Mouse (Mus musculus) megakaryocyte, embryonic 14.5 days (primary cell): Measurements from ENCODE around the gene Map2k1. TPM values are rescaled to one million over a fixed set of nuclear protein-coding genes. Genes with fewer than 3 reads are reported as not detected.
"Not testable (repeated sequence)": the region's sequence is repeated elsewhere in the genome, so short reads cannot be mapped to it uniquely, and the experiment has no call there.

Experiments
- H3K27me3 ChIP-seq: replicated peaks from 2 replicates; pipeline ENCODE3; 2012; ENCODE audit warnings: inconsistent platforms
- H3K36me3 ChIP-seq: replicated peaks from 2 replicates; pipeline ENCODE3; 2012; ENCODE audit warnings: low read length, inconsistent platforms, mixed read lengths
- H3K4me1 ChIP-seq: 2 replicates; pipeline ENCODE4 v1.6.1; 2012; ENCODE audit warnings: inconsistent platforms
- H3K4me3 ChIP-seq: replicated peaks from 2 replicates; pipeline ENCODE3; 2012; ENCODE audit warnings: moderate library complexity, mild to moderate bottlenecking, inconsistent platforms
- H3K9me3 ChIP-seq: 2 replicates; pipeline ENCODE4 v1.6.1; 2012; ENCODE audit warnings: inconsistent platforms
- FLI1 ChIP-seq: IDR thresholded peaks from 2 replicates; pipeline ENCODE4 v1.6.1; 2012; ENCODE audit warnings: low read length, inconsistent platforms, mixed read lengths
- GATA1 ChIP-seq: IDR thresholded peaks from 3 replicates; pipeline ENCODE4 v1.6.1; 2012; ENCODE audit warnings: mixed read lengths, low read length, inconsistent platforms, borderline replicate concordance
- polyA plus RNA-seq: library from polyadenylated mRNA; stranded (reverse); fragments of >175 nt; gene quantifications from 2 replicates; pipeline ENCODE4 v1.2.3, GENCODE M21; 2012; ENCODE audit warnings: low replicate concordance; ENCODE audit not compliant: insufficient read depth

Gene Map2k1
- polyA plus RNA-seq, 1 experiment, result 36.7 TPM

DNA sequence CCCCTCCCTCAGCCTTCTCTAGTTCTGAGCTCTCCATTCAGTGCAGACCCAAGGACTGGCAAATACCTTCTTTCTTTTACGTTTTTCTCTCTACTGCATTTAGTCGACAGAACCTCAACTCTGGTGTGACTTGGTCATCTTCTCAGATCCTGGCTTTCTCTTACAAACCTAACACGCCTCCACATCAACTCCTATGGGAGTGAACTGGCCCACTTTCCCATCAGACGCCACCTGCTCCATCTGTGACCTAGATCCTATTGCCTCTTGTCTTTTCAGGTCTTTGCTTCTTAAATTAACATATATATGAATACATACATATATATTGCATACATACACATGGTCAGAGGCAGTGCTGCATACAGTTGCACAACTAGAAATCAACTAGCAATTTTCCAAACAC, 20.3 kb upstream of the Map2k1 start:
- Histone ChIP-seq H3K4me1 (peaks cover 9% of the 10 kb centered on the region), H3K27me3 (peaks cover 2% of the 10 kb centered on the region), H3K9me3 (no peaks in the 10 kb centered on the region), H3K4me3 (no peak overlapping the region), H3K36me3 (no peaks in the 10 kb centered on the region)
- TF ChIP-seq GATA1, result no peak
- TF ChIP-seq FLI1, result no peak

DNA sequence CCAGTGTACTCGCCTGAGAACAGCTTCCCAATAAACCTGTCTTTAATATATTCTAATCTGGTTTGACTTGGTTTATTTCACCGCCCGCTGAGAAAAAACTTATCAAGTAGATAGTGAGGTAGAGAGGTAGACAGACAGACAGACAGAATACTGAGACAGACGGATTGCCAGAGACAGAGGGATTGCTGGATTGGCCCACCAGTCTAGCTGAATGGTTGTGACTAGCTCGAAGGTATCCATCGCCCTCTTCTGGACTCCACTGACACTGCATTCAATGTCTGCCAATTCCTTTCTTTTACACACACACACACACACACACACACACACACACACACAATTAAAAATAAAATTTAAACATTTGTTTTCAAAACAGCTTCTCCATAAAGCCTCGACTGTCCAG, 19.2 kb upstream of the Map2k1 start:
- H3K27me3 ChIP-seq, result peaks cover 2% of the 10 kb centered on the region
- H3K4me1 ChIP-seq, result peaks cover 12% of the 10 kb centered on the region
- H3K9me3 ChIP-seq, result no peaks in the 10 kb centered on the region
- no peaks in the 10 kb centered on the region for H3K36me3 ChIP-seq
- TF ChIP-seq FLI1, result no peak
- no peak for TF ChIP-seq GATA1
- no peak overlapping the region for H3K4me3 ChIP-seq

DNA sequence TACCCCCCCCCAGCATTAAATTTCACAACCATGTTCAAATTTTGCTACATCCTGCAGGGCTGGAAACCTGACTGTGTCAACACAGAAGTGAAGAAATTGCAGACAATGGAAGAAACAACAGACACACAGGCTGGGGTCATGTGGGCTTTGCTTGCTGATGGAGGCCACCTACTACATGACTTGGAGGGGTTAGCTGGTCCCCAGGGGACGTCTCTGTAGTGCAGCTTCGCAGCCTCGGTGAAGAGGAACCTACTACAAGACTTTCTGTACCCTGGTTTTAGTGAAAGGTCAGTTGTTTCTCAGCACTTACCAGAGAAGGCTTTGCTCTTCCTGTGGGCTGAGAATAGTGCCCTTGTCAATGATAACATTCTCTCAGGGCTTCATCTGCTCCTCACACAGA, 17.8 kb upstream of the Map2k1 start:
- H3K4me3 ChIP-seq, result no peak overlapping the region
- peaks cover 12% of the 10 kb centered on the region for H3K4me1 ChIP-seq
- no peaks in the 10 kb centered on the region for H3K9me3 ChIP-seq
- H3K36me3 ChIP-seq, result no peaks in the 10 kb centered on the region
- H3K27me3 ChIP-seq, result peaks cover 2% of the 10 kb centered on the region
- TF ChIP-seq GATA1 (no peak), FLI1 (no peak)

DNA sequence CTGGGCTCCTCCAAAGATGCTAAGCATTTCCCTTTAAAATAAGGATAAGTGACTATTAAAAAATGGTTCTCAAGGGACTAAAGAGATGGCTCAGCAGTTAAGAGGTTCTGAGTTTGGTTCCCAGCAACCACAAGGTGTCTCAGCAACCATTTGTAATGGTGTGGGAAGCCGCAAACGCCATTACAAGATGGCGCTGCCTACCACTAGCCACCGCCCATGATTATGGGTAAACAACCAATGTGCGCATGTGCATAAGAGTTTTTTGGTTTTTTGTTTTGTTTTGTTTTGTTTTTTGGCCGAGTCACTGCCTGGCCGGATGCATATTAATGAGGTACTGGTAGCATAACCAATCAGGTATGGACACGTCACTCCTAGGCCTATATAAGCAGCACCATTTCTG, 15.4 kb upstream of the Map2k1 start:
- peaks cover 12% of the 10 kb centered on the region for H3K4me1 ChIP-seq
- not testable (repeated sequence) for H3K27me3 ChIP-seq, H3K4me3 ChIP-seq

DNA sequence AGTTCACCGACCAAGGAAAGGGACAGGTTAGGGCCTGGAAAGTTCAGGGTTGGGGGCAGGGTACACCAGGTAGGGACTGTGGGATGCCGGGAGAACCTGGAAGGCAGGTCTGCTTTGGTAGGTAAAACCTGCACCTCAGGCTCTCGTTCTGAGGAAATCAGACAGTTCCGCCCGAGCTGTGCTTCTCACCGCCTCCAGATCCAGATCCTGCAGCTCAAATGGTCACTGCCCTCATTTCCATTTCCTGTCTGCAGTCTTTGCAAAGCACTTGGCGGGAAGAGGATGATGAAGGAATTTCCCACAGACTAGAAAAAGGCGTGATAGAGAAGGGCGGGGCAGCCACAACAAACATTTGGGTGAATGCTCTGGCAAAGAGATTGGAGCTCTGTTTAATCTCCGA, 14.8 kb upstream of the Map2k1 start:
- H3K36me3 ChIP-seq, result no peaks in the 10 kb centered on the region
- H3K9me3 ChIP-seq, result no peaks in the 10 kb centered on the region
- TF ChIP-seq GATA1 (no peak), FLI1 (no peak)

More for the DNA sequence above, 15.4 kb upstream of the Map2k1 start:
- H3K9me3 ChIP-seq, H3K36me3 ChIP-seq: not testable (repeated sequence)

DNA sequence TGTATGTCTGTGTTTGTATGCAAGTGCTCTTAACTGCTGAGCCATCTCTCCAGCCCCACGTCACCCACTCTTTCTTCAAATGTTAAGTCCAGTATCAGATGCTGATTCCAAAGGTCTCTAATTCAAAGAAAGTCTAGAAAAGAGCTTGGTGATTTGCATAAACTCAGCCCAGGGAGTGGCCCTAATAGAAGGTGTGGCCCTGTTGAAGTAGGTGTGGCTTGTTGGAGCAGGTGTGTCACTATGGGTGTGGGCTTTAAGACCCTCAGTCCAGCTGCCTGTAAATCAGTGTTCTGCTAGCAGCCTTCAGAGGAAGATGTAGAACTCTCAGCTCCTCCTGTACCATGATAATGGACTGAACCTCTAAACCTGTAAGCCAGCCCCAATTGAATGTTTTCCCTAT, 13.8 kb upstream of the Map2k1 start:
- no peaks in the 10 kb centered on the region for H3K9me3 ChIP-seq
- peaks cover 2% of the 10 kb centered on the region for H3K27me3 ChIP-seq
- no peak for TF ChIP-seq FLI1
- TF ChIP-seq GATA1, result no peak
- peaks cover 12% of the 10 kb centered on the region for H3K4me1 ChIP-seq
- no peak overlapping the region for H3K4me3 ChIP-seq
- no peaks in the 10 kb centered on the region for H3K36me3 ChIP-seq

More for the DNA sequence above, 14.8 kb upstream of the Map2k1 start:
- Histone ChIP-seq H3K4me1 (peaks cover 12% of the 10 kb centered on the region), H3K27me3 (peaks cover 2% of the 10 kb centered on the region), H3K4me3 (no peak overlapping the region)

DNA sequence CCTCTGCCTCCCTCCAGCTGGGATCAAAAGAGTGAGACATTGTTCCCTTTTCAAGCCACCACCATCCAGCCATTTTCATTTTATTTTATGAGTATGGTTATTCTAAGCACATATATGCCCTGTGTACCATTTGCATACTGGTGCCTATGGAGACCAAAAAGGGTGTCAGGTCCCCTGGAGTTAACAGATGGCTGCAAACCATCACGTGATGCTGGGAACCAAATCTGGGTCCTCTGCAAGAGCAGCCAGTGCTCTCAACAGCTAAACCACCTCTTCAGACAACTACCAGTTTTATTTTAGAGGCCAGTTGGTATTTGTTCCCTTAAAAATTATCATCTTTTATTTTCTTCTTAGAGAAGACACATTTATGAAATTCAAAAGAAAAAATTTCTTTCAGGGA, 11.4 kb upstream of the Map2k1 start:
- H3K4me3 ChIP-seq, result no peak overlapping the region
- peaks cover 4% of the 10 kb centered on the region; the same call in 1 of the 2 replicates for H3K4me1 ChIP-seq

DNA sequence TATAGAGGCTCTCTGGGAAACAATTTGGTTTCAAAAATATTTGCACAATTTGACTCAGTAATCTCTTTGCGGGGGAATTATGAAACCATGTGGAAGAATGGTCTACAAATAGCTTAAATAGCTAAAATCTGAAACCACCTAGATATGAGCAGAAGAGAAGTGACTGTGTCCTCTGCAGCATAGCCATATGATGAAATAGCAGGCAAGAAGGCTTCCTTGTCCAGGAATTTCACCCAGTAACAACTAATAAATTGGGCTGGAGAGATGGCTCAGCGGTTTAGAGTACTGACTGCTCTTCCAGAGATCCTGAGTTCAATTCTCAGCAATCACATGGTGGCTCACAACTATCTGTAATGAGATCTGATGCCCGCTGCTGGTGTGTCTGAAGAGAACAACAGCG, 7.6 kb upstream of the Map2k1 start:
- no peak for TF ChIP-seq GATA1
- Histone ChIP-seq H3K4me1 (no peaks in the 10 kb centered on the region; the same call in 1 of the 2 replicates), H3K36me3 (no peaks in the 10 kb centered on the region), H3K4me3 (no peak overlapping the region), H3K27me3 (no peaks in the 10 kb centered on the region), H3K9me3 (peaks cover 5% of the 10 kb centered on the region)

More for the DNA sequence above, 11.4 kb upstream of the Map2k1 start:
- no peaks in the 10 kb centered on the region for H3K36me3 ChIP-seq
- no peaks in the 10 kb centered on the region for H3K27me3 ChIP-seq
- TF ChIP-seq GATA1 (no peak), FLI1 (no peak)
- peaks cover 5% of the 10 kb centered on the region for H3K9me3 ChIP-seq

DNA sequence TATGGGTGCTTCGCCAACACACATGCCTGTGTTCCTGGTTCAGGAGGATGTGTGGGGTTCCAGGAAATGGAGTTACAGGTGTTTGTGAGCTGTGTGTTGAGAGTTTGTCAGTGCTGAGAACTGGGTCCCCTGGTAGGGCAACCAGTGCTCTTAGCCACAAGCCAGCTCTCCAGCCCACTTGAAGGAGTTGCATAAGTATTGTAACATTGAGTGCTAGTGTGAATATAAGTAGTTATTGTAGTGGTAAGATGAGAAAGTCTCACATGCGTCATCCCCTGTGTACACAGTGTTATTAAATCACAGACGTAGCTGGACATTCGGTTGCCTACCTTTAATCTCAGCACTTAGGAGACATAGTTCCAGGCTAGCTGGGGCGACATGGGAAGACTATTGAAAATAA, 6.5 kb upstream of the Map2k1 start:
- no peak for TF ChIP-seq FLI1
- TF ChIP-seq GATA1, result no peak
- H3K4me1 ChIP-seq, result no peaks in the 10 kb centered on the region; the same call in 1 of the 2 replicates

DNA sequence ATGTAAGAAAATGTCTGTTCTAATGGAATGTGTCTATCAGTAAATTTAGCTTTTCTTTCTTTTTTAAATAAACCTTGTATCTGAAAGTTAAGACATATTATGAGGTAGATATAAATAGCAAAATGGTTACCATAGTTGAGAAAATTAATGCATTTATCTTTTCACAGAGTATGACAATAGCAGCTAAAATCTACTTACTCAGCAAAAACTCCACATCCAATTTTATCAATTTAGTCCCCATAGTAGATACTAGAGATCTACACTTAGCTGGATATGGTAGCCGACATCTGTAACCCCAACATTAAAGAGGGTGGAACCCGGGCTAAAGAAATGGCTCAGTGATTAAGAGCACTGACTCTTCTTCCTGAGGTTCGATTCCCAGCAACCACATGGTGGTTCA, 2.8 kb upstream of the Map2k1 start:
- no peaks in the 10 kb centered on the region for H3K27me3 ChIP-seq
- no peak overlapping the region for H3K4me3 ChIP-seq
- H3K4me1 ChIP-seq, result peaks cover 19% of the 10 kb centered on the region
- TF ChIP-seq GATA1 (no peak), FLI1 (no peak)
- H3K9me3 ChIP-seq, result no peaks in the 10 kb centered on the region
- no peaks in the 10 kb centered on the region for H3K36me3 ChIP-seq

More for the DNA sequence above, 6.5 kb upstream of the Map2k1 start:
- Histone ChIP-seq H3K4me3 (no peak overlapping the region), H3K9me3 (peaks cover 5% of the 10 kb centered on the region), H3K36me3 (no peaks in the 10 kb centered on the region), H3K27me3 (no peaks in the 10 kb centered on the region)

DNA sequence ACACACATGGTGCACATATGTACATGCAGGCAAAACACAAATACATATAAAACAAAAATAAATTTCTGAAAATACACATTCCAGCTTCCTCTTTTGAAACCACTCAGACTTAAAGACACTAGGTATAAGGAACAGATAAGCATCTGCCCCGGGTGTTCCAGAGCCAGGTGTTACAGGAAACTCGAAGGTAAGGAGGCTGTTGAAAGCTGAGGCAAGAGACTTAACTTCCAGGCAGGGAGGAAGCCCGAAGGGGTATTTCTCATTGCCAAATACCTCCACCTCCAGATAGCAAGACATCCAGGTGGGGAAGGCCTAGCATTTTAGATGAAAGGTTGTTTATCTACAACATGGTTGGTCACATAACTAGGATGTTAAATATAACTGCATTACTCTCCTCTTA, 2.0 kb upstream of the Map2k1 start:
- Histone ChIP-seq H3K4me3 (no peak overlapping the region), H3K36me3 (peaks cover 2% of the 10 kb centered on the region), H3K9me3 (no peaks in the 10 kb centered on the region), H3K4me1 (peaks cover 27% of the 10 kb centered on the region), H3K27me3 (no peaks in the 10 kb centered on the region)
- TF ChIP-seq GATA1 (no peak), FLI1 (no peak)
